Comparison of ENCODE assay signal across 8 mouse cellular contexts in genomic region chr7:29597291-29597690, GRCm38 (mm10).
DNase-seq lines count a peak whose midpoint lies in the region; ATAC-seq and TF ChIP-seq lines count a peak whose summit lies in the region.
"Not testable (repeated sequence)": the region's sequence is repeated elsewhere in the genome, so short reads cannot be mapped to it uniquely, and the experiment has no call there.

No protein-coding gene starts in this region.

- intact Hi-C loops in gastrocnemius, postnatal 36 days (cut with DNase I): not testable (repeated sequence)

- not testable (repeated sequence) for H3K4me2 ChIP-seq in kidney, postnatal 0 days (ENCODE audit: low read length); limb, embryonic 14.5 days (replicated peaks; ENCODE audit: low read depth, low read length, severe bottlenecking)

- H3K27me3 ChIP-seq in kidney, postnatal 0 days (ENCODE audit: insufficient read depth, low read length); limb, embryonic 14.5 days (ENCODE audit: control insufficient read depth, insufficient read depth, low read length): not testable (repeated sequence)

- ATAC-seq in kidney, postnatal 0 days (replicated peaks; ENCODE audit: low FRiP score, low read depth); limb, embryonic 14.5 days (ENCODE audit: low FRiP score, low read depth): not testable (repeated sequence)

- 31% methylated on average over 7 of the region's 7 CpGs for WGBS in kidney, postnatal 0 days
- 22% methylated on average over 7 of the region's 7 CpGs for WGBS in limb, embryonic 14.5 days

- not testable (repeated sequence) for H3K9ac ChIP-seq in kidney, postnatal 0 days (ENCODE audit: low read depth, low read length); limb, embryonic 14.5 days (ENCODE audit: low read depth, low read length, severe bottlenecking)

- not testable (repeated sequence) for H3K9me3 ChIP-seq in kidney, postnatal 0 days (replicated peaks; ENCODE audit: low read length); limb, embryonic 14.5 days (ENCODE audit: control insufficient read depth, low read length)

- not testable (repeated sequence) for H3K4me3 ChIP-seq in cortical plate, adult 2 months (ENCODE audit: insufficient read depth, low read length); kidney, postnatal 0 days (replicated peaks; ENCODE audit: low read depth, low read length); limb, embryonic 14.5 days (replicated peaks; ENCODE audit: low read length)

- not testable (repeated sequence) for TF ChIP-seq POLR2A in cortical plate, adult 2 months (IDR thresholded peaks at IDR 0.05; ENCODE audit: extremely low read depth, insufficient read depth, low read length); limb, embryonic 14.5 days (IDR thresholded peaks at IDR 0.05; ENCODE audit: borderline replicate concordance, extremely low read depth, insufficient read depth, insufficient read length)

- H3K36me3 ChIP-seq in kidney, postnatal 0 days (ENCODE audit: insufficient read depth, low read length); limb, embryonic 14.5 days (ENCODE audit: control insufficient read depth, insufficient read depth, low read length): not testable (repeated sequence)

- not testable (repeated sequence) for H3K27ac ChIP-seq in cortical plate, adult 2 months (ENCODE audit: insufficient read depth, low read length); kidney, postnatal 0 days; limb, embryonic 14.5 days (replicated peaks; ENCODE audit: low read depth, low read length)

- not testable (repeated sequence) for H3K4me1 ChIP-seq in cortical plate, adult 2 months (ENCODE audit: control insufficient read depth, insufficient read depth, low read length); kidney, postnatal 0 days (replicated peaks; ENCODE audit: insufficient read depth, low read length); limb, embryonic 14.5 days (ENCODE audit: control insufficient read depth, insufficient read depth, low read length)

- peak; percentile 26; the same call in 1 of the 2 replicates for TF ChIP-seq CTCF in cortical plate, adult 2 months (IDR thresholded peaks at IDR 0.05; ENCODE audit: extremely low read depth, insufficient read depth, low read length)
- peak; percentile 69 for TF ChIP-seq CTCF in kidney, postnatal 0 days (IDR thresholded peaks at IDR 0.05; ENCODE audit: low read depth)

- DNase-seq in A20 (ENCODE audit: low read depth, low spot score): peak; percentile 64
- DNase-seq in adrenal gland, adult 8-10 months: peak; percentile 13
- peak; percentile 13 to 23 for DNase-seq in gastrocnemius, postnatal 36 days
- DNase-seq in kidney, postnatal 0 days (ENCODE audit: low spot score): not testable (repeated sequence)
- DNase-seq in limb, embryonic 14.5 days (ENCODE audit: low spot score): peak; percentile 9
- DNase-seq in neural tube, embryonic 10.5 days (ENCODE audit: extremely low spot score, low spot score): peak; percentile 65
- DNase-seq in testis, postnatal 10 days (ENCODE audit: low spot score): peak; percentile 79
